Comparison of ENCODE assay signal across 1 mouse cellular context in the genomic region with DNA sequence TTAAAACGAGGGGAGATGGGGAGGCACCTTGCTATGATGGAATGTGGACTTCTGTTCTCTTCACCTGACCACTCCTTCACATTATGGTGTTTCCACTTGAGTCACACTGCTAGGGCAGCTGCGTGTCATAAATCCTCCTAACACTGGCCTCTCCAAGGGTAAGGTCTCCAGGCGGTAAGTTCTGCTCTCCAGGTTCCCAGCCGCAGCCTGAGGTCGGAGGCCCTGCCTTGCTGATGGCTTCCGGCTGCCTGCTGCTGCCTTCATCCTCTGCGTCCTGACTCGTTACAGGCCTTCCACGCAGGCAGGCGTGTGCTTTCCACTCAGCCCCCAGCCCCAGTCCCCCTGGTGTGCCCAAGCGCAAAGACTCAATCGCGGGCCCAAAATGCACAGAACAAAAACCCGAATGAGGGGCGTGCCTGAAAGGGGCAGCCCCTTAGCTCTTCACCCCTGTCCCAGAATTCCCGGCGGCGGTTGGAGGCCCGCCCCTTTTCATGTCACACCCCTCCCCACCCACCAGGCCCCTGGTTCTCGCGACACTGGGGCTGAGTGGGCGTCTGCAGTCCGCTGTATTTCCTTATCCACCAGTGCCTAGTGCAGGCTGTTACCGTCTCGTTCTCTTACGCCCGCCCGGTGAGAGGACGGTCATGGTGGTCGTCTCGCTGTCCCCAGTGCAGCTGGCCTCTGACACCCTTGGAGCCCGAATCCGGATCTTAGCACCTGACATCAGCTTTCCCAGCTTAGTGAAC.
TF ChIP-seq lines count a peak whose summit lies in the region.

A gene (minus strand): TSS at position 464 of the 746 bp plus-strand sequence.

TF ChIP-seq in CH12.LX, 34 proteins besides CTCF, POLR2A, EP300 and RAD21 (continued from another document):
- peak; percentile 67 for TF ChIP-seq HCFC1 (IDR thresholded peaks at IDR 0.05; ENCODE audit: low read depth, low read length)
- TF ChIP-seq ZNF384 (IDR thresholded peaks at IDR 0.05; ENCODE audit: low read depth, low read length), result no peak
- TF ChIP-seq POLR2AphosphoS2 (IDR thresholded peaks at IDR 0.05; ENCODE audit: low read depth, low read length), result peak; percentile 95
- no peak for TF ChIP-seq E2F4 (IDR thresholded peaks at IDR 0.05; ENCODE audit: insufficient replicate concordance, low read depth, low read length)
- no peak for TF ChIP-seq USF2 (conservative IDR thresholded peaks at IDR 0.05; ENCODE audit: low read depth, low read length)
- peak; percentile 80; the same call in 1 of the 2 replicates for TF ChIP-seq MXI1 (IDR thresholded peaks at IDR 0.05; ENCODE audit: low read depth, low read length)
- TF ChIP-seq BHLHE40 (IDR thresholded peaks at IDR 0.05; ENCODE audit: low read depth, low read length), result 0 out of 2 replicates have a peak, but pooled peaks have one; percentile 0
- TF ChIP-seq MEF2A (IDR thresholded peaks at IDR 0.05; ENCODE audit: borderline replicate concordance, low read depth, low read length), result peak; percentile 9; the same call in 1 of the 2 replicates
- peak; percentile 26; the same call in 1 of the 2 replicates for TF ChIP-seq IRF4 (IDR thresholded peaks at IDR 0.05; ENCODE audit: low read depth, low read length)
- TF ChIP-seq ZMIZ1 (IDR thresholded peaks at IDR 0.05; ENCODE audit: low read depth, low read length), result peak; percentile 97
- TF ChIP-seq TCF12 (IDR thresholded peaks at IDR 0.05; ENCODE audit: low read depth, low read length), result peak; percentile 80
- TF ChIP-seq SIN3A (IDR thresholded peaks at IDR 0.05; ENCODE audit: low read length), result peak; percentile 47; the same call in 1 of the 2 replicates
- peak; percentile 87 for TF ChIP-seq ELF1 (IDR thresholded peaks at IDR 0.05; ENCODE audit: low read depth, low read length)
- TF ChIP-seq ZKSCAN1 (IDR thresholded peaks at IDR 0.05; ENCODE audit: borderline replicate concordance, low read depth, low read length), result no peak
- TF ChIP-seq CHD2 (IDR thresholded peaks at IDR 0.05; ENCODE audit: low read length), result peak; percentile 99
- peak; percentile 98 for TF ChIP-seq NELFE (IDR thresholded peaks at IDR 0.05; ENCODE audit: low read depth, low read length)
